Mouse (Mus musculus) embryonic facial prominence, embryonic 11.5 days (tissue): Measurements from ENCODE around the gene Kif21b. TPM values are rescaled to one million over a fixed set of nuclear protein-coding genes. Genes with fewer than 3 reads are reported as not detected.

Experiments used
- ATAC-seq: fragments of 200-750 bp; cut with Nextera tagmentation; replicated peaks from 2 replicates; pipeline ENCODE4 v1.8.0; 2017; ENCODE audit warnings: low read depth; ENCODE audit not compliant: insufficient number of reproducible peaks, low FRiP score, low TSS enrichment
- DNase-seq: peaks from one replicate; pipeline ENCODE4 v3.0.0-alpha.2; 2015; ENCODE audit warnings: low spot score
- H3K27ac ChIP-seq: fragments of 300-500 bp; sonication (generic); replicated peaks from 2 replicates; pipeline ENCODE4 v1.5.1; 2014; ENCODE audit warnings: mild to moderate bottlenecking, low read depth, low read length, control low read depth
- H3K27me3 ChIP-seq: fragments of 300-500 bp; sonication (generic); 2 replicates; pipeline ENCODE4 v1.6.1; 2014; ENCODE audit warnings: mild to moderate bottlenecking, low read length, moderate library complexity, mixed read lengths; ENCODE audit not compliant: control insufficient read depth, insufficient read depth
- H3K36me3 ChIP-seq: fragments of 300-500 bp; sonication (generic); replicated peaks from 2 replicates; pipeline ENCODE4 v1.6.1; 2014; ENCODE audit warnings: low read depth, mild to moderate bottlenecking, low read length, moderate library complexity, mixed read lengths; ENCODE audit not compliant: control insufficient read depth, insufficient read depth
- H3K4me1 ChIP-seq: fragments of 300-500 bp; sonication (generic); 2 replicates; pipeline ENCODE4 v1.6.1; 2014; ENCODE audit warnings: low read length, mixed read lengths; ENCODE audit not compliant: control insufficient read depth, insufficient read depth
- H3K4me2 ChIP-seq: fragments of 300-500 bp; sonication (generic); 2 replicates; pipeline ENCODE4 v1.6.1; 2014; ENCODE audit warnings: low read depth, mild to moderate bottlenecking, control low read depth, low read length, moderate library complexity
- H3K4me3 ChIP-seq: fragments of 300-500 bp; sonication (generic); 2 replicates; pipeline ENCODE4 v1.5.1; 2014; ENCODE audit warnings: low read depth, low read length, control low read depth
- H3K9ac ChIP-seq: fragments of 300-500 bp; sonication (generic); replicated peaks from 2 replicates; pipeline ENCODE4 v1.6.1; 2014; ENCODE audit warnings: mild to moderate bottlenecking, control low read depth, low read length
- H3K9me3 ChIP-seq: fragments of 300-500 bp; sonication (generic); replicated peaks from 2 replicates; pipeline ENCODE4 v1.6.1; 2016; ENCODE audit warnings: mild to moderate bottlenecking, low read length, inconsistent platforms, mixed read lengths; ENCODE audit not compliant: control insufficient read depth
- WGBS: fragments of 180-500 bp; shearing (Covaris S2); extraction: QIAGEN DNeasy Blood & Tissue Kit; methylation state at CpG from one replicate; pipeline ENCODE4 v1.1.7; 2014; 5-methylcytosine and 5-hydroxymethylcytosine counted together
- polyA plus RNA-seq: library from polyadenylated mRNA; unstranded; fragments of >200 nt; fragmentation: Nextera tagmentation; extraction: Ambion mirVana; gene quantifications from 2 replicates; pipeline ENCODE4 v1.2.1, GENCODE M21; 2014

The Kif21b gene
- polyA plus RNA-seq, 1 experiment from 2014 or later = 6.9 TPM

- H3K9me3 ChIP-seq = no peaks in the 10 kb centered on the region
- 70% methylated on average over 2 of the region's 2 CpGs for WGBS
- H3K27me3 ChIP-seq = no peaks in the 10 kb centered on the region
- no peak overlapping the region for H3K4me2 ChIP-seq
- DNase-seq = no peak
- H3K36me3 ChIP-seq = no peaks in the 10 kb centered on the region; the same call in 1 of the 2 replicates
- no peak overlapping the region for H3K4me3 ChIP-seq
- ATAC-seq = no peak
- H3K4me1 ChIP-seq = no peaks in the 10 kb centered on the region
- H3K9ac ChIP-seq = no peak overlapping the region
- no peak overlapping the region for H3K27ac ChIP-seq
These were observed 34.2 kb downstream of the Kif21b start for GRCm38 (mm10) chr1:136165436-136165835.

GRCm38 (mm10) chr1:136167657-136168056 lies 36.5 kb downstream of the Kif21b start:
- Histone ChIP-seq H3K4me2 (no peak overlapping the region), H3K27me3 (no peaks in the 10 kb centered on the region), H3K4me3 (no peak overlapping the region), H3K27ac (no peak overlapping the region), H3K4me1 (no peaks in the 10 kb centered on the region), H3K9me3 (no peaks in the 10 kb centered on the region), H3K36me3 (no peaks in the 10 kb centered on the region), H3K9ac (no peak overlapping the region)
- 74% methylated on average over 8 of the region's 8 CpGs for WGBS
- no peak for ATAC-seq
- no peak for DNase-seq

DNA sequence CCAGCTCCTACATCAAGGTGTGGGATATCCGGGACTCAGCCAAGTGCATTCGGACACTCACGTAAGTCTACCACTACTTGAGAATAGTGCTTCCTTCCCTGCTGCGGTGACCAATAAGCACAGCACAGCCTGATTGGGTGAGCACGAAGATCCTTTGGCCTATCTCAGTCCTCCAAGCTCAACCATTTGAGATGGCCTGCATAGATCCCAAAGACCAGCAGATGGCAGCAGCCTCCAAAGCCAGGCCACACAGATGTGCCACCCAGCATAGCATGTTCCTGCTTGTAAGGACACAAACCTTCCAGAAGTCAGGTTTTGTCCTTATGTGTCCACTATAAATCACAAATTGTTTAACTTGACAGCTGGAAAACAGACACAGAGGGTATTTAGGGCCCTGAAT lies 38.9 kb downstream of the Kif21b start:
- Histone ChIP-seq H3K4me3 (no peak overlapping the region), H3K9ac (no peak overlapping the region), H3K36me3 (no peaks in the 10 kb centered on the region), H3K4me1 (no peaks in the 10 kb centered on the region; the same call in 1 of the 2 replicates), H3K4me2 (no peak overlapping the region), H3K27me3 (no peaks in the 10 kb centered on the region), H3K9me3 (no peaks in the 10 kb centered on the region), H3K27ac (no peak overlapping the region)
- DNase-seq (peak; percentile 90), ATAC-seq (peak; percentile 53)
- WGBS = 8% methylated on average over 5 of the region's 5 CpGs

DNA sequence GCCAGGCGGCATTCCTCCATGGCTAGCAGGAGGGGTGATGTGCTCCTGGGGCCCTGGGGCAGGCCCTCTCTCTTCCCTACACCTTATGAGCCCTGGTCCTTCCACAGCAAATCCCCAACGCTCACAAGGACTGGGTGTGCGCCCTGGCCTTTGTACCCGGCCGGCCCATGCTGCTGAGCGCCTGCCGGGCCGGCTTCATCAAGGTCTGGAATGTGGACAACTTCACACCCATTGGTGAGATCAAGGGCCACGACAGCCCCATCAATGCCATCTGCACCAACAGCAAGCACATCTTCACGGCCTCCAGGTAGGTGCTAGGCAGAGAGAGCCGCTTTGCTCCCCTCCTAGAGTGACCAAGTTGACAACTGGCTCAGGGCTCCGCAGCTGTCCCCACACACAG lies 41.5 kb downstream of the Kif21b start:
- 81% methylated on average over 12 of the region's 12 CpGs for WGBS

DNA sequence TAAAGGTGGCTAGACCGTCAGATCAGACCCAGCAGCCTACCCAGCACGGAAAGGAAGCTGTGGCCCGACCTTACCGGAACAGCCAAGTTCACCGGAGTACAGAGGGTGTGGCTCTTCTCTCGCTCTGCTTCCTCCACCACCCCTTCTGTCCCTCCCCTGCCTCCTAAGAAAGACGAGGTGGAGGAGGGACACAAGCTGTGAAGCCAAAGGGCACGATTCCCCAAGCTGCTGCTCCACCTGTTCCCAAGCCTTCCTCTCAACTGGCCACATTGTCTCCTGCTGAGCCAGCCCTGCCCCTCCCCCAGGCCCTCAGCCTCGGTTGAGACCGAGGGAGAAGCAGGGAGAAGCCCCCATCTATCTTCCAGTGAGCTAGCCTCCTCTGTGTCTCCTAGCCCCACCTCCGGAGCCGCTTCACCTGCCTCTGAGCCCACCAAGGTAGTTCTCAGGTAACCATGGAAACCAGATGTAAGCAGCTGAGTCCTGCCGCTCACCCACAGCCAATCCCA lies 43.0 kb downstream of the Kif21b start:
- H3K9me3 ChIP-seq = no peaks in the 10 kb centered on the region
- DNase-seq (peak; percentile 28), ATAC-seq (0 out of 2 replicates have a peak, but pooled peaks have one; percentile 11)
- WGBS = 17% methylated on average over 13 of the region's 13 CpGs
- H3K4me2 ChIP-seq = no peak overlapping the region
- H3K27ac ChIP-seq = no peak overlapping the region
- H3K27me3 ChIP-seq = no peaks in the 10 kb centered on the region
- H3K9ac ChIP-seq = no peak overlapping the region; the same call in 1 of the 2 replicates
- no peak overlapping the region for H3K4me3 ChIP-seq
- H3K4me1 ChIP-seq = no peaks in the 10 kb centered on the region; the same call in 1 of the 2 replicates
- H3K36me3 ChIP-seq = no peaks in the 10 kb centered on the region

More for the DNA sequence above, 41.5 kb downstream of the Kif21b start:
- no peaks in the 10 kb centered on the region for H3K36me3 ChIP-seq
- DNase-seq (no peak), ATAC-seq (no peak)
- H3K4me2 ChIP-seq = no peak overlapping the region
- H3K9me3 ChIP-seq = no peaks in the 10 kb centered on the region
- no peaks in the 10 kb centered on the region for H3K27me3 ChIP-seq
- H3K27ac ChIP-seq = no peak overlapping the region
- no peaks in the 10 kb centered on the region; the same call in 1 of the 2 replicates for H3K4me1 ChIP-seq
- no peak overlapping the region for H3K9ac ChIP-seq
- H3K4me3 ChIP-seq = no peak overlapping the region

DNA sequence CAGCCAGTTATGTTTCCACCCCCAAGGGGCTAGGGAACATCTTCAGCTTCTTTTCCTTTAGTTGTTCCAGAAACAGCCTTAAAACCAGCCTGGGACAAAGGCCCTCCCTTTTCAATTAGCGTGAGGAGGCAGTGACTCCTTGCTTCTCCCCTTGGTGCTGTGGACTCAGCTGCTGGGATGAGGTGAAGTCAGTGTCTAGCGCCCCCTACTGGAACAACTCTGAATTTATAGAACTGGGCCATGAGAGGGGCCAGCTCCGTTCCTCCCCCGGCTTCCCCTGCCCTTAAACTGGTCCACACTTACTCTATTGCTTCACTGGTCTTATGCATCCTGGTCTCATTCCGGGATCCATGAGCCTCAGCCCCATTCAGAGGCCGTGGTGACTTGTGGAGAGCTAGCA lies 44.0 kb downstream of the Kif21b start:
- H3K27me3 ChIP-seq = no peaks in the 10 kb centered on the region
- 29% methylated on average over 6 of the region's 6 CpGs for WGBS
- no peaks in the 10 kb centered on the region for H3K36me3 ChIP-seq
- DNase-seq = peak; percentile 60
- H3K4me2 ChIP-seq = no peak overlapping the region
- H3K9ac ChIP-seq = no peak overlapping the region
- no peaks in the 10 kb centered on the region for H3K9me3 ChIP-seq
- H3K27ac ChIP-seq = no peak overlapping the region
- ATAC-seq = no peak
- no peak overlapping the region for H3K4me3 ChIP-seq
- no peaks in the 10 kb centered on the region; the same call in 1 of the 2 replicates for H3K4me1 ChIP-seq

- no peaks in the 10 kb centered on the region for H3K36me3 ChIP-seq
- WGBS = 71% methylated on average over 2 of the region's 2 CpGs
- H3K4me3 ChIP-seq = no peak overlapping the region
- H3K9ac ChIP-seq = no peak overlapping the region
- no peak for DNase-seq
- no peak overlapping the region for H3K4me2 ChIP-seq
- H3K27me3 ChIP-seq = no peaks in the 10 kb centered on the region
- no peak for ATAC-seq
- no peaks in the 10 kb centered on the region; the same call in 1 of the 2 replicates for H3K4me1 ChIP-seq
- H3K27ac ChIP-seq = no peak overlapping the region
- H3K9me3 ChIP-seq = no peaks in the 10 kb centered on the region
These were observed 45.9 kb downstream of the Kif21b start for GRCm38 (mm10) chr1:136177085-136177484.

- Histone ChIP-seq H3K4me1 (no peaks in the 10 kb centered on the region), H3K36me3 (no peaks in the 10 kb centered on the region), H3K9me3 (no peaks in the 10 kb centered on the region), H3K4me3 (no peak overlapping the region), H3K27ac (no peak overlapping the region), H3K4me2 (no peak overlapping the region), H3K27me3 (no peaks in the 10 kb centered on the region), H3K9ac (no peak overlapping the region)
- 52% methylated on average over 6 of the region's 6 CpGs for whole genome bisulfite sequencing
- ATAC-seq = no peak
- no peak for DNase-seq
These were observed 47.6 kb downstream of the Kif21b start for GRCm38 (mm10) chr1:136178741-136179140.
